Mouse (Mus musculus) layer of hippocampus, postnatal 14 days (tissue): ENCODE measurements around the gene Spred1. TPM values are rescaled to one million over a fixed set of nuclear protein-coding genes. Genes with fewer than 3 reads are reported as not detected.
A peak's percentile ranks its signal among the peaks of the same experiment; 100 is the strongest.

ENCODE experiments used
- DNase-seq, 2 experiments: peaks; one replicate each; pipeline ENCODE4 v3.0.0; 2021 to 2022; ENCODE audit warnings: low spot score in 2 of 2, mixed read lengths in 1 of 2
- long read RNA-seq, 2 experiments: library from polyadenylated mRNA; stranded (forward); transcript quantifications; one replicate each; pipeline ENCODE4 v2.0.0; 2021
- total RNA-seq, 2 experiments: library from RNA; stranded (reverse); gene quantifications; 2 replicates each; pipeline ENCODE4 v1.2.3; 2021

Gene Spred1
- total RNA-seq: 10 to 100 TPM; 73.6 to 81.9 TPM
- long read RNA-seq, experiment 1, full-length matches to known transcripts: 77 of 88 reads
- long read RNA-seq, experiment 1, partial matches to known transcripts: 8 of 88 reads
- long read RNA-seq, experiment 1, other reads (novel, unspliced or antisense): 3 of 88 reads
- long read RNA-seq, experiment 2, full-length matches to known transcripts: 46 of 59 reads
- long read RNA-seq, experiment 2, partial matches to known transcripts: 2 of 59 reads
- long read RNA-seq, experiment 2, other reads (novel, unspliced or antisense): 11 of 59 reads

GRCm38 (mm10) chr2:117121212-117121983 lies at the start of gene Spred1:
Gene Spred1 (plus strand): TSS chr2:117121374.
- peak in 1 of 2 experiments; percentile 49 for DNase-seq

DNA sequence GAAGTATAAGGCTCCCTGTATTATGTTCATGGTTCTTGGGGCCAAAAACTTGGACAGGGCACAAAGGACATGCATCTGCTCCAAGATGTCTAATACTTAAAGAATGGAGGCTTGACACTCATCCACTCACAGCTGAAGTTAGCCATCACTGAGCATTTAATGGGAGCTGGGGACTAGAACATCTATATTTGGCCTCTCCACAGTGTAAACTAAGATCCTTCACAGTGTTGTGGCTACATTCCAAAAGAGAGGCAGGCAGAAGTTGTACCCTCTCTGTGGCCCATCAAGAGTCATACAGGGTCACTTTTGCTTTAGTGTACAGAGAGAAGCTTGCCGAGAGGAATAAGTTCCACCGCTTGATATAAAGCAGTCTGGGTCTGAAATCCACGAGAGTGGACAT lies 49.6 kb upstream of the Spred1 start:
- DNase-seq: no peak

GRCm38 (mm10) chr2:117078711-117079110 lies 42.5 kb upstream of the Spred1 start:
- no peak for DNase-seq

GRCm38 (mm10) chr2:117079621-117080020 lies 41.6 kb upstream of the Spred1 start:
- DNase-seq: peak; percentile 32 to 40

DNA sequence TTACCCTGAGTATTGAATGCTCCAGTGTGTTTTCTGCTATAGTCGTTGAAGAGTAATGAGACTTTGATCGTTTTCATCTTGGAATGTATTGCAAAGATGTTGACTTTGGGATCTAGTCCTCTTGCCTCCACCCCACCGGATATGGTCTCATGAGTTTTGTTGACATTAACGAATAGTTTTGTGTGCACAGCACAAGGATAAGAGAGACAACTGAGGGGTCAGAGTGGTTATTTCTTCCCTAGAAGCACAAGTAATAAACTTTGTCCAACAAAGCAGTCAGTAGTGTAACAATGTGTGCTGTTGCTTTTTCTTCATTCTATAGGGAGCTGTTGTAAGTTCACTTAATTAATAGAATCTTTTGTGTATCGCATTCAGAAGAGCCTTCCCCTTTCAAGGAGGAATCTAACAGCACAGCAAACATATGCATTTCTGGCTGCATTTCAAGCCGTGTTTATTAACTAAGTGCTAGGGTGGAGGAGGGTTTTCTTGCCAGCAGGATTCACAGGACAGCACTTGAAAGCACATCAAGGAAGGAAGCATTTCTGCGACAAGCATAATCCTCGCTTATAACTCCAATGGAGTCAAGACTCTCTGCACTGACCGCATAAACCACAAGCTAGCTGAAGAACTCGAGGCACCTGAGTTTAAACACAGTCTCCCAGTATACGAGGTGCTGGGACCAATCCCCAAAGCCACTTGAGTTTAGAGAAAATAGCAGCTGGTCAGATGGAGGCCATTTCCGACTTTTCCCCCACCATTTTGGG lies 35.0 kb upstream of the Spred1 start:
- no peak for DNase-seq

- DNase-seq: no peak
Measured at GRCm38 (mm10) chr2:117086766-117087457, 34.3 kb upstream of the Spred1 start.

GRCm38 (mm10) chr2:117087458-117087820 lies 33.7 kb upstream of the Spred1 start:
- no peak for DNase-seq

GRCm38 (mm10) chr2:117089482-117089881 lies 31.7 kb upstream of the Spred1 start:
- no peak for DNase-seq

- DNase-seq: no peak
Measured at GRCm38 (mm10) chr2:117090061-117090460, 31.1 kb upstream of the Spred1 start.

GRCm38 (mm10) chr2:117092946-117093401 lies 28.2 kb upstream of the Spred1 start:
- no peak for DNase-seq

DNA sequence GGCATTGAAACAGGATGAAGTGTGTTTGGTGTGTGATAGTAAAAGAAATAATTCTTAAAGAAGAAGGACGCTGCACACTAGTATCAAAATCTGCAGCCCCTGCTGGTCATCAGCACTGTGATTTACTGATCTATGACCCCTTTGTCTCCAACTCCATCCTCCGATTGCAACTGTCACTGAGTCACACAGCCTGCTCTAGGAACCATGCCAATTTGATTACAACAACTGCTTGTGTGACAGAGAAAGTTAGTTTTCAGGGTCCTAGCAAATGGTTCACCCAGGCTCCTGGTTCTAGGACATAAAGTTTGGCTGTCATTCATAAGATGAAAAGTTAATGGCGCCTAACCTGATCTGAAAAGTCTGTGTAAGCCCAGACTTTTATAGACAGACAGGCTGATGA lies 25.7 kb upstream of the Spred1 start:
- no peak for DNase-seq

DNA sequence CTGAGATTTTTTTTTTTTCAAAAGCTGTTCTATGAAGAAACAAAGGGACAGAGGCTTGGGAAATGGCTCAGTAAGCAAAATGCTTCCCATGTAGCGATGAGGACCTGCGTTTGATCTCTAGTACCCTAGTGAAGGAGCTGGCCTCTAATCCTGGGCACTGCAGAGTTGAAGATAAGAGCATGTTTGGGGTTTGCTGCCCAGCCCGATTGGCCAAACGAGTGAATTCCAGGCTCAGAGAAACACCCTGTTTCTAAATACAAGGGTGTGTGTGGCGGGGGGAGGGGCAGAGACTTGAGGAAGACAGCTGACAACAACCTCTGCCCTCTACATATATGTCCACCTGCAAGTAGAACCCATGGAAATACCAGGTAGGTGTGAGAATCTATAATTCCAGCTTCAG lies 23.9 kb upstream of the Spred1 start:
- DNase-seq: no peak

- DNase-seq: no peak
Measured at GRCm38 (mm10) chr2:117099316-117099715, 21.9 kb upstream of the Spred1 start.

GRCm38 (mm10) chr2:117103461-117103860 lies 17.7 kb upstream of the Spred1 start:
- DNase-seq: no peak

GRCm38 (mm10) chr2:117105407-117105806 lies 15.8 kb upstream of the Spred1 start:
- DNase-seq: no peak

DNA sequence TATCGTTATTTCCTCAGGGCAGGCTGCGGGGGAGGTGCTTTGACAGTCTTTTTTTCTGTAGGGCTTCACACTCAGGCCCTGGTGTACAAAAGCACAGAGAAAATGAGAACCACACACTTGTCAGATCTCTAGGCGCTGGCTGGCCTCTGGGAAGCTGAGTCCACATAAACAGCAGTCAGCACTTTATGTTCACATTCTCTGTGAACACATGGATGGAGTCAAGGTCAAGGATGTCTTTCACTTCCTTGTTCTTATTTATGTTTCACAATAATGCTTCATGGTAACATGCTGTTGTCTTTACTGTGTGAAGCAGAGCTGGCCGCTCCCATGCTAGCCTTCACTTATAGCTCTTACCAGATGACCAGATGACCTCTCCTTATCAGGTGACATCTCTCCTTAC lies 13.1 kb upstream of the Spred1 start:
- no peak for DNase-seq

DNA sequence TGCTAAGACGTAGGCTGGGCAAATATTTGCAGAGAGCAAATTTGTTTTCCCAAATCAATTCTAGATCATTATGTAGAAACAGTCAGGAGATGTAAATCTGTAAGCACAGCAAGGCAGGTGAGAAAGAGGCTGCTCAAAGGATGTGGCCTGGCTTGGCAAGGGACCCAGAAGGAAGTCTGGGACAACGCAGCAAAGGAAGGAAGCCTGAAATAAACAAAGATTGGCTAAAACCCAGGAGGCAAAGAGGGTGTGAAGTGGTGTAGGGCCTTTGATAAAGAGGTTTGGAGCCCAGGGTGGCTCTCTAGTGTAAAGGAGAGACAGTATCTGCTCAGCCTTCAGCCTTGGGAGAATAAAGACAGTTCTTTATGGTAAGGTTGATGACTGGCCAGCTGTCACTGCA lies 11.9 kb upstream of the Spred1 start:
- DNase-seq: no peak

- no peak for DNase-seq
Measured at GRCm38 (mm10) chr2:117110355-117110866, 10.8 kb upstream of the Spred1 start.

DNA sequence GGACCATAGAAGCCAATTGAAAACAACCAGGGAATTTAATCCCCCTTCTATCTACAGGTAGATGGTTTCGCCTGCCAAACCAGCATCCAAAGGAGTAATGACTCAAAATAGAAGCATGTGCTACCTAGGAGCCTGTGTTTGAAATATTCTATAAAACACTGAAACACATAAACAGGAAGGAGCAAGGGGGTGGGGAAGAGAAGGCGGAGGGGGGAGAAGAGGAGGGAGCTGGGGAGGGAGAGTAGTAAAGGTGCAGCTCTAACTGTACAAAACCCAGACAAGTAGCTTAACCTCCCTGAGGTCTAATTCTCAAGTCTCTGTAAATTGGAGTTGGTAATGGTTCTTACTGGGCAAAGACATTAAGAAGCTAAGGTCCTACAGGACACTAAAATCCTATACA lies 7.9 kb upstream of the Spred1 start:
- no peak for DNase-seq

DNA sequence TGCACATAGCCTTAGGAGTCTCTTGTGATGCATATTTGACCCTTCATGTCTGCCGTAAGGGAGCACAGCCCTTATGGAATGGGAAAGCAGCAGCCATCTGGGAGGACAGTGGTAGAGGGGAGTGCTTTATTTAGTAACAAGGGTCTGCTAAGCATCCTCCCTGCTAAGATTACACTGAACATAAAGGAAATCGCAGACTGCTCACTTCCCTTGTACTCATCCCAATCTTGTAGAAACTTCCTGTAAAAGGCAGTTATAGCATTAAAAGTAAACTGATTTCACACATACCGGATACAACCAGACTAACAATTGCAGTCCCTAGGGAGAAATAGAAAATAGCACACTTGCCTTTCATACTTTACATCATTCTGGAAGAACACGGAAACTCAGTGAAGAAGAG lies 7.4 kb upstream of the Spred1 start:
- no peak for DNase-seq

DNA sequence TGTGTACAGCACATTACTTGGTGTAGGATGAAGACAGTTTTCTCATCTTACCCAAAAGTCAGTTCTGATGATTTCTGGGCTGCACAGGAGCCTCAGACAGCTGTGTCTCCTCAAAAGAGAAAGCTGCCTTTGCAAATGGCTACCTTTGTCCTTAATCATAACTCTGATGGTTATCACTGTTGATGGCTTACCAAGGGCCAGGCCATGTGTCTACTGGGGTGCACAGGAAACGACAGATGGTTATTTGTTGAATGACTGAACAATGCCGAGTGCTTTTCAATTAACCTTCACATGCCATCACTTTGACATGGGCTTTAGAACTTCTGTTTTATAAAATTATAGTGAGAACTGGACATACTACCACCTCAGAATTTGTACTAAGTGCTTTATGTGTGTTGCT lies 2.7 kb upstream of the Spred1 start:
- no peak for DNase-seq
